Mouse (Mus musculus): ENCODE data around the gene Sec24d. TPM values are rescaled to one million over a fixed set of nuclear protein-coding genes. Genes with fewer than 3 reads are reported as not detected.
"Not testable (repeated sequence)": the region's sequence is repeated elsewhere in the genome, so short reads cannot be mapped to it uniquely, and the experiment has no call there.

Sec24d gene
- polyA plus RNA-seq, 1 experiment: 20.8 TPM

GRCm38 (mm10) chr3:123370927-123371326 lies 103.7 kb downstream of the Sec24d start:
- Histone ChIP-seq H3K36me3 (ENCODE audit: control insufficient read depth, insufficient read depth, low read length) (peaks cover 2% of the 10 kb centered on the region; the same call in 1 of the 2 replicates), H3K4me3 (ENCODE audit: insufficient read depth, low read depth, low read length) (no peak overlapping the region), H3K4me1 (ENCODE audit: control insufficient read depth, insufficient read depth, low read length) (no peaks in the 10 kb centered on the region), H3K27me3 (replicated peaks; ENCODE audit: control insufficient read depth, insufficient read depth, low read length) (no peaks in the 10 kb centered on the region), H3K27ac (ENCODE audit: insufficient read depth, low read depth, low read length) (no peak overlapping the region)
- TF ChIP-seq POLR2A (IDR thresholded peaks at IDR 0.05; ENCODE audit: low read depth, low read length) (no peak), CTCF (conservative IDR thresholded peaks at IDR 0.05; ENCODE audit: insufficient read depth, insufficient read length, low read depth, low read length) (no peak)
- WGBS: 93% methylated on average over 5 of the region's 5 CpGs
- DNase-seq: no peak

GRCm38 (mm10) chr3:123371766-123372535 lies 104.7 kb downstream of the Sec24d start:
- WGBS: 22% methylated on average over 11 of the region's 11 CpGs
- Histone ChIP-seq H3K36me3 (ENCODE audit: control insufficient read depth, insufficient read depth, low read length) (peaks cover 3% of the 10 kb centered on the region), H3K4me1 (ENCODE audit: control insufficient read depth, insufficient read depth, low read length) (no peaks in the 10 kb centered on the region), H3K4me3 (ENCODE audit: insufficient read depth, low read depth, low read length) (no peak overlapping the region), H3K27ac (ENCODE audit: insufficient read depth, low read depth, low read length) (no peak overlapping the region), H3K27me3 (replicated peaks; ENCODE audit: control insufficient read depth, insufficient read depth, low read length) (no peaks in the 10 kb centered on the region)
- TF ChIP-seq POLR2A (IDR thresholded peaks at IDR 0.05; ENCODE audit: low read depth, low read length): no peak
- peak; percentile 58 for TF ChIP-seq CTCF (conservative IDR thresholded peaks at IDR 0.05; ENCODE audit: insufficient read depth, insufficient read length, low read depth, low read length)
- DNase-seq: peak; percentile 73

- TF ChIP-seq CTCF (conservative IDR thresholded peaks at IDR 0.05; ENCODE audit: insufficient read depth, insufficient read length, low read depth, low read length) (no peak), POLR2A (IDR thresholded peaks at IDR 0.05; ENCODE audit: low read depth, low read length) (no peak)
- Histone ChIP-seq H3K27ac (ENCODE audit: insufficient read depth, low read depth, low read length) (no peak overlapping the region), H3K4me1 (ENCODE audit: control insufficient read depth, insufficient read depth, low read length) (no peaks in the 10 kb centered on the region), H3K36me3 (ENCODE audit: control insufficient read depth, insufficient read depth, low read length) (peaks cover 1% of the 10 kb centered on the region; the same call in 1 of the 2 replicates), H3K4me3 (ENCODE audit: insufficient read depth, low read depth, low read length) (no peak overlapping the region), H3K27me3 (replicated peaks; ENCODE audit: control insufficient read depth, insufficient read depth, low read length) (no peaks in the 10 kb centered on the region)
- DNase-seq: no peak
- WGBS: 89% methylated on average over 3 of the region's 3 CpGs
Observed at GRCm38 (mm10) chr3:123376562-123376961, 109.3 kb downstream of the Sec24d start.

- Histone ChIP-seq H3K27ac (ENCODE audit: insufficient read depth, low read depth, low read length) (no peak overlapping the region), H3K4me1 (ENCODE audit: control insufficient read depth, insufficient read depth, low read length) (no peaks in the 10 kb centered on the region), H3K36me3 (ENCODE audit: control insufficient read depth, insufficient read depth, low read length) (no peaks in the 10 kb centered on the region; the same call in 1 of the 2 replicates), H3K4me3 (ENCODE audit: insufficient read depth, low read depth, low read length) (no peak overlapping the region), H3K27me3 (replicated peaks; ENCODE audit: control insufficient read depth, insufficient read depth, low read length) (no peaks in the 10 kb centered on the region)
- no peak for DNase-seq
- no peak for TF ChIP-seq CTCF (conservative IDR thresholded peaks at IDR 0.05; ENCODE audit: insufficient read depth, insufficient read length, low read depth, low read length)
- no peak for TF ChIP-seq POLR2A (IDR thresholded peaks at IDR 0.05; ENCODE audit: low read depth, low read length)
- WGBS: 89% methylated on average over 7 of the region's 7 CpGs
Observed at GRCm38 (mm10) chr3:123384435-123384834, 117.2 kb downstream of the Sec24d start.

- H3K4me3 ChIP-seq (ENCODE audit: insufficient read depth, low read depth, low read length): peak overlapping the region; percentile 91
- TF ChIP-seq CTCF (conservative IDR thresholded peaks at IDR 0.05; ENCODE audit: insufficient read depth, insufficient read length, low read depth, low read length) (no peak), POLR2A (IDR thresholded peaks at IDR 0.05; ENCODE audit: low read depth, low read length) (no peak)
- no peak for DNase-seq
- WGBS: 5% methylated on average over 6 of the region's 6 CpGs
- H3K36me3 ChIP-seq (ENCODE audit: control insufficient read depth, insufficient read depth, low read length): no peaks in the 10 kb centered on the region; the same call in 1 of the 2 replicates
- no peaks in the 10 kb centered on the region for H3K27me3 ChIP-seq (replicated peaks; ENCODE audit: control insufficient read depth, insufficient read depth, low read length)
- no peaks in the 10 kb centered on the region for H3K4me1 ChIP-seq (ENCODE audit: control insufficient read depth, insufficient read depth, low read length)
- peak overlapping the region; percentile 18; the same call in 1 of the 2 replicates for H3K27ac ChIP-seq (ENCODE audit: insufficient read depth, low read depth, low read length)
Observed at GRCm38 (mm10) chr3:123385118-123385485, 117.8 kb downstream of the Sec24d start.

GRCm38 (mm10) chr3:123385486-123386156 lies 118.4 kb downstream of the Sec24d start, which contains the start of gene Mettl14:
Gene Mettl14, minus strand, starts transcription at chr3:123386108.
- no peak for TF ChIP-seq POLR2A (IDR thresholded peaks at IDR 0.05; ENCODE audit: low read depth, low read length)
- TF ChIP-seq CTCF (conservative IDR thresholded peaks at IDR 0.05; ENCODE audit: insufficient read depth, insufficient read length, low read depth, low read length): no peak
- Histone ChIP-seq H3K36me3 (ENCODE audit: control insufficient read depth, insufficient read depth, low read length) (no peaks in the 10 kb centered on the region; the same call in 1 of the 2 replicates), H3K4me3 (ENCODE audit: insufficient read depth, low read depth, low read length) (peak within 1 kb of the TSS; percentile 91), H3K27ac (ENCODE audit: insufficient read depth, low read depth, low read length) (peak within 1 kb of the TSS; percentile 94), H3K4me1 (ENCODE audit: control insufficient read depth, insufficient read depth, low read length) (no peaks in the 10 kb centered on the region), H3K27me3 (replicated peaks; ENCODE audit: control insufficient read depth, insufficient read depth, low read length) (no peaks in the 10 kb centered on the region)
- WGBS: under 1% methylated on average over 41 of the region's 41 CpGs
- peak; percentile 98 for DNase-seq

- H3K4me1 ChIP-seq (ENCODE audit: control insufficient read depth, insufficient read depth, low read length); DNase-seq; H3K36me3 ChIP-seq (ENCODE audit: control insufficient read depth, insufficient read depth, low read length); H3K27ac ChIP-seq (ENCODE audit: insufficient read depth, low read depth, low read length); H3K27me3 ChIP-seq (replicated peaks; ENCODE audit: control insufficient read depth, insufficient read depth, low read length): not testable (repeated sequence)
- 12% methylated on average over 12 of the region's 12 CpGs for WGBS
- peak overlapping the region; percentile 91 for H3K4me3 ChIP-seq (ENCODE audit: insufficient read depth, low read depth, low read length)
Observed at GRCm38 (mm10) chr3:123386157-123386780, 119.0 kb downstream of the Sec24d start.

Data from kidney, adult 2 months (tissue).